Mouse (Mus musculus): ENCODE data around the gene Astn1. TPM values are rescaled to one million over a fixed set of nuclear protein-coding genes. Genes with fewer than 3 reads are reported as not detected.

Astn1 gene
- polyA plus RNA-seq, 1 experiment, result not detected

GRCm38 (mm10) chr1:158599435-158599834 lies 237.4 kb downstream of the Astn1 start:
- Histone ChIP-seq H3K27ac (replicated peaks; ENCODE audit: low read depth, low read length) (no peak overlapping the region), H3K4me1 (ENCODE audit: control insufficient read depth, insufficient read depth, insufficient read length, low read length) (no peaks in the 10 kb centered on the region), H3K4me3 (ENCODE audit: insufficient read depth, low read depth, low read length) (no peak overlapping the region)

GRCm38 (mm10) chr1:158603056-158603455 lies 241.0 kb downstream of the Astn1 start:
- Histone ChIP-seq H3K4me1 (ENCODE audit: control insufficient read depth, insufficient read depth, insufficient read length, low read length) (no peaks in the 10 kb centered on the region), H3K4me3 (ENCODE audit: insufficient read depth, low read depth, low read length) (no peak overlapping the region), H3K27ac (replicated peaks; ENCODE audit: low read depth, low read length) (no peak overlapping the region)

- no peaks in the 10 kb centered on the region for H3K4me1 ChIP-seq (ENCODE audit: control insufficient read depth, insufficient read depth, insufficient read length, low read length)
- no peak overlapping the region for H3K4me3 ChIP-seq (ENCODE audit: insufficient read depth, low read depth, low read length)
- H3K27ac ChIP-seq (replicated peaks; ENCODE audit: low read depth, low read length), result no peak overlapping the region
These were observed 242.1 kb downstream of the Astn1 start for GRCm38 (mm10) chr1:158604149-158604548.

- no peak overlapping the region for H3K27ac ChIP-seq (replicated peaks; ENCODE audit: low read depth, low read length)
- H3K4me3 ChIP-seq (ENCODE audit: insufficient read depth, low read depth, low read length), result no peak overlapping the region
- H3K4me1 ChIP-seq (ENCODE audit: control insufficient read depth, insufficient read depth, insufficient read length, low read length), result no peaks in the 10 kb centered on the region
These were observed 243.5 kb downstream of the Astn1 start for GRCm38 (mm10) chr1:158605597-158605996.

- no peak overlapping the region for H3K27ac ChIP-seq (replicated peaks; ENCODE audit: low read depth, low read length)
- H3K4me1 ChIP-seq (ENCODE audit: control insufficient read depth, insufficient read depth, insufficient read length, low read length), result no peaks in the 10 kb centered on the region
- no peak overlapping the region for H3K4me3 ChIP-seq (ENCODE audit: insufficient read depth, low read depth, low read length)
These were observed 244.3 kb downstream of the Astn1 start for GRCm38 (mm10) chr1:158606324-158606723.

- Histone ChIP-seq H3K4me3 (ENCODE audit: insufficient read depth, low read depth, low read length) (no peak overlapping the region), H3K4me1 (ENCODE audit: control insufficient read depth, insufficient read depth, insufficient read length, low read length) (no peaks in the 10 kb centered on the region), H3K27ac (replicated peaks; ENCODE audit: low read depth, low read length) (no peak overlapping the region)
These were observed 245.1 kb downstream of the Astn1 start for GRCm38 (mm10) chr1:158607201-158607600.

- Histone ChIP-seq H3K4me1 (ENCODE audit: control insufficient read depth, insufficient read depth, insufficient read length, low read length) (no peaks in the 10 kb centered on the region), H3K4me3 (ENCODE audit: insufficient read depth, low read depth, low read length) (no peak overlapping the region), H3K27ac (replicated peaks; ENCODE audit: low read depth, low read length) (no peak overlapping the region)
These were observed 253.1 kb downstream of the Astn1 start for GRCm38 (mm10) chr1:158615202-158615601.

GRCm38 (mm10) chr1:158617943-158618342 lies 255.9 kb downstream of the Astn1 start:
- no peak overlapping the region for H3K27ac ChIP-seq (replicated peaks; ENCODE audit: low read depth, low read length)
- no peak overlapping the region for H3K4me3 ChIP-seq (ENCODE audit: insufficient read depth, low read depth, low read length)
- H3K4me1 ChIP-seq (ENCODE audit: control insufficient read depth, insufficient read depth, insufficient read length, low read length), result no peaks in the 10 kb centered on the region

- Histone ChIP-seq H3K4me1 (ENCODE audit: control insufficient read depth, insufficient read depth, insufficient read length, low read length) (no peaks in the 10 kb centered on the region), H3K27ac (replicated peaks; ENCODE audit: low read depth, low read length) (no peak overlapping the region), H3K4me3 (ENCODE audit: insufficient read depth, low read depth, low read length) (no peak overlapping the region)
These were observed 270.9 kb downstream of the Astn1 start for GRCm38 (mm10) chr1:158632935-158633334.

GRCm38 (mm10) chr1:158633441-158633840 lies 271.4 kb downstream of the Astn1 start:
- no peak overlapping the region for H3K4me3 ChIP-seq (ENCODE audit: insufficient read depth, low read depth, low read length)
- no peaks in the 10 kb centered on the region for H3K4me1 ChIP-seq (ENCODE audit: control insufficient read depth, insufficient read depth, insufficient read length, low read length)
- no peak overlapping the region for H3K27ac ChIP-seq (replicated peaks; ENCODE audit: low read depth, low read length)

- Histone ChIP-seq H3K27ac (replicated peaks; ENCODE audit: low read depth, low read length) (no peak overlapping the region), H3K4me3 (ENCODE audit: insufficient read depth, low read depth, low read length) (no peak overlapping the region), H3K4me1 (ENCODE audit: control insufficient read depth, insufficient read depth, insufficient read length, low read length) (no peaks in the 10 kb centered on the region)
These were observed 279.2 kb downstream of the Astn1 start for GRCm38 (mm10) chr1:158641306-158641705.

- Histone ChIP-seq H3K4me1 (ENCODE audit: control insufficient read depth, insufficient read depth, insufficient read length, low read length) (no peaks in the 10 kb centered on the region), H3K27ac (replicated peaks; ENCODE audit: low read depth, low read length) (no peak overlapping the region), H3K4me3 (ENCODE audit: insufficient read depth, low read depth, low read length) (no peak overlapping the region)
These were observed 280.2 kb downstream of the Astn1 start for GRCm38 (mm10) chr1:158642247-158642646.

GRCm38 (mm10) chr1:158652799-158653198 lies 290.7 kb downstream of the Astn1 start:
- Histone ChIP-seq H3K27ac (replicated peaks; ENCODE audit: low read depth, low read length) (no peak overlapping the region), H3K4me1 (ENCODE audit: control insufficient read depth, insufficient read depth, insufficient read length, low read length) (no peaks in the 10 kb centered on the region), H3K4me3 (ENCODE audit: insufficient read depth, low read depth, low read length) (no peak overlapping the region)

GRCm38 (mm10) chr1:158653808-158654520 lies 291.9 kb downstream of the Astn1 start:
- no peaks in the 10 kb centered on the region for H3K4me1 ChIP-seq (ENCODE audit: control insufficient read depth, insufficient read depth, insufficient read length, low read length)

GRCm38 (mm10) chr1:158654571-158655205 lies 292.6 kb downstream of the Astn1 start:
- H3K4me1 ChIP-seq (ENCODE audit: control insufficient read depth, insufficient read depth, insufficient read length, low read length), result no peaks in the 10 kb centered on the region
- no peak overlapping the region for H3K4me3 ChIP-seq (ENCODE audit: insufficient read depth, low read depth, low read length)
- H3K27ac ChIP-seq (replicated peaks; ENCODE audit: low read depth, low read length), result no peak overlapping the region

More at GRCm38 (mm10) chr1:158653808-158654520, 291.9 kb downstream of the Astn1 start:
- Histone ChIP-seq H3K4me3 (ENCODE audit: insufficient read depth, low read depth, low read length) (no peak overlapping the region), H3K27ac (replicated peaks; ENCODE audit: low read depth, low read length) (no peak overlapping the region)

GRCm38 (mm10) chr1:158656986-158657385 lies 294.9 kb downstream of the Astn1 start:
- no peak overlapping the region for H3K27ac ChIP-seq (replicated peaks; ENCODE audit: low read depth, low read length)
- H3K4me3 ChIP-seq (ENCODE audit: insufficient read depth, low read depth, low read length), result no peak overlapping the region
- no peaks in the 10 kb centered on the region for H3K4me1 ChIP-seq (ENCODE audit: control insufficient read depth, insufficient read depth, insufficient read length, low read length)
